Mouse (Mus musculus): ENCODE results near the gene Uap1.

Uap1 gene

GRCm38 (mm10) chr1:170174814-170175332 is at the start of gene Uap1:
Uap1 (minus strand) TSS chr1:170174957.
- peak; percentile 96 for ATAC-seq (ENCODE audit: low TSS enrichment)

GRCm38 (mm10) chr1:170223276-170223675 is 48.5 kb upstream of the Uap1 start:
- no peak for ATAC-seq (ENCODE audit: low TSS enrichment)

DNA sequence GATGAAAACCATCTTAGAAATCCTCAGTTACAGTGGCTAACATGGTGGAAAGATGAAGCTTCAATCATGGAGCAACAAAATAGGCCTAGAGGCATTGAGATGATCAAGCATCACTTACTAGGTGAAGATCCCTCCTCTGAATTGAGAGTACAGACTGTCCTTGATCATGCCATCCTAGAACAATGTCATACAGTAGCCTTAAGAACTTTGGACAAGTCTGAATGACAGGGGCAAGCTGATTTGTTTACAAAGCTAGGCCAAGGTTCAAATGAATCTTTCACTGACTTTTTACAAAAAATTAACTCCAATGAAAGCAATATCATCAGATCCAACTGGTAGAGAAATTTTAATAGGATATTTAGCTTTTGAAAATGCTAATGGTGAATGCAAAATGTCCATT is 45.6 kb upstream of the Uap1 start:
- ATAC-seq (ENCODE audit: low TSS enrichment): no peak

DNA sequence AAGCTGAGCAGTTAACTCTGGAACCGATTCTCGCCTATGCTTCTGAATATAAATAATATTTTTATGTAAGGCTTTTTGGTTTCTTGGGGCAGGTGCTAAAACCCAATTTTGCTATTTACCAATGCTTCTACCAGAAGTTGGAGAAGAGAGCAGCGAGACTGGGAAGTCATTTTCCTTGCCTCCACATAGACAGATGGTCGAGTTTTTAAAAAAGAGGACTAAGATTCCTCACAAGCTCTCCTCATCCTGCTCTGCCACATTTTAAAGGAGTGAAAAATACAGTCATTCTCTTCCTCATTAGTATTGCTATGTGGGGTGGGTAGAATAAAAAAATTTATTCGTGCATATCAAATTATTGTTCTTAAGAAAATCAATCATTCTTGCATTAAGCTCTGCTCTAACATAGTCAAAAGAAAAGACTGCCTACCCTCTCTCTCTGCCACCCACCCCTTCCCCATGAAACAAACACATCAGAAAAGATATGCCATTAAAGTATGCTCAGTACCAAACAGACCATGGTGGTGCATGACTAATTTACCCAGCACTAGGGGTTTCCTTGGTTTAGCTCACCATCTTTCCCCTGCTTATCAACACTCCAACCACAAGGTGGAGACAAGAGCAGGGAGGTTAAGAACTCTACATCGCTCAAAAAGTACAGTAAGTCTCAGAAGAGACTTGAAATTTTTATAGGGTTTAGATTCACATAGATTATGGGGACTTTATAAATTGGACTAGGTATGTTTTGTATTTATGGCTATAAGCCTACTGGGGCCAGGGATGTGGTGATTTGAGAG is 43.5 kb upstream of the Uap1 start:
- ATAC-seq (ENCODE audit: low TSS enrichment): peak; percentile 66

DNA sequence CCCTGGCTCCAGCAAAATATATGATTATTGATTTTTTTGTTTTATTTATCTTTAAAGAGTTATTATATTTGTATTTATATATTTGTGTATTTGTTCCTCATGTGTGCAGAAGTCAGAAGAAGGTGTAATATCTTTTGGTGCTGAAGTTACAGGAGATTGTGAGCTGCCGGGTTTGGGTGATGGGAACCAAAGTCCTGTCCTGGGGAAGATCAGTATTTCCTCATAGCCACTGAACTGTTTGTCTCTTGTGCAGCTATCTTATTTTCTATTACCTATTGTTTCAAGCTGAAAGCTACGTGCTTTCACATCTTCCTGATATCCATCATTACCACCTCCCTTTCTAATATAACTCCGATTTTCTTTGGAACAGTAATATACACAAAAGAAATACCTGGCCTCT is 40.8 kb upstream of the Uap1 start:
- ATAC-seq (ENCODE audit: low TSS enrichment): no peak

DNA sequence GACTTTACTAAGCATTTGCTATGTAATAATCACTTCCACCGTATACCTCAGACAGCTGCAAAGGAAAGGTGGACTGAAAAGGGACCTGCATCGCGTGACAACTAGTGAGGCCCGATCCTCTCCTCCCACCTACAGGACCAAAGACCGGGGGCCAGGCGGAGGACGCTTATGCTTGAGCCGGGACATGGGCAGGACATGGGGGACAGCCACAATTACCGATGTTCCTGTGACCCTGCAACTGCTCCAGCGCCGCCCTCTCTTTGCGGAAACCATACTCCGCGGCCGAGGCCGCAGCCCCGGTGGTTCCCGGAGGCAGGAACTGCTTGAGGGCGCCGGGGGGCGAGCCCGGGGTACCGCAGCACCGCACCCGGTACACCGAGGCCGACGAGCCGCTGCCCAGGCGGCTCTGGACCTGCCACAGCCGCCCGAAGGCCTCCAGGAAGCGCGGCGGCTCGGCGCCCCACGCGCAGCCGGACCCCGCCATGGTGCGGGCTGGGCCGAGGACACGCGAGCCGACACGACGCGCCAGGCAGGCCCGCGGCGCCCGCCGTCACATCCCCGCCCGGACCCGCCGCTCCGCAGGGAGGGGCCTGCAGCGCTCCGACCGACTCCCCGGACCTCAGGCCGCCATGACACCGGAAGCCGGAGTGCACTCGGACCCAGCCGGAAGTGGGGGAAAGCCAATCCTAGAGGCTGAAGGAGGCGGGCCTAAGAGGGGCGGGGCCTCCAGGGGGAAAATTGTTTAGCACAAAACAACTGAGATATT is 40.2 kb upstream of the Uap1 start, which contains the start of gene Uhmk1:
Gene Uhmk1 (minus strand): TSS at position 641 of the 766 bp plus-strand sequence.
- peak; percentile 95 for ATAC-seq (ENCODE audit: low TSS enrichment)

DNA sequence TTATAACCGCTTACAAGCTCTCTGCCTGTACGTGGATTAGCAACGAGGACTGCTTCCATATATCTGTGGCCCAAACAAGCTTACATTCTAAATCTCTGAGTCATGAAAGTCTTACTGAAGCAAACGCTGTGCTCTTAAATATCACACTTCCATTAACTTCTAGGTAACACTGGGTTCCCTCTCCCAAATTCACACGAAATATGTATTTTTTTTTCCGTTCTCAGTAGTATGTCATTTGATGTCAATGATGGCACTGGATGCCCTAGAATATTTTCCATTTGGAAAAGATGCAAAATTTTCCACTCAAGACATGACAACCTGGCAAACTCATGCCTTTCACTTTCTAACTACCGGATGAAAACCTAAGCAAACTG is 39.6 kb upstream of the Uap1 start:
- no peak for ATAC-seq (ENCODE audit: low TSS enrichment)

- ATAC-seq (ENCODE audit: low TSS enrichment): no peak
These were observed 38.6 kb upstream of the Uap1 start for GRCm38 (mm10) chr1:170213181-170213879.

DNA sequence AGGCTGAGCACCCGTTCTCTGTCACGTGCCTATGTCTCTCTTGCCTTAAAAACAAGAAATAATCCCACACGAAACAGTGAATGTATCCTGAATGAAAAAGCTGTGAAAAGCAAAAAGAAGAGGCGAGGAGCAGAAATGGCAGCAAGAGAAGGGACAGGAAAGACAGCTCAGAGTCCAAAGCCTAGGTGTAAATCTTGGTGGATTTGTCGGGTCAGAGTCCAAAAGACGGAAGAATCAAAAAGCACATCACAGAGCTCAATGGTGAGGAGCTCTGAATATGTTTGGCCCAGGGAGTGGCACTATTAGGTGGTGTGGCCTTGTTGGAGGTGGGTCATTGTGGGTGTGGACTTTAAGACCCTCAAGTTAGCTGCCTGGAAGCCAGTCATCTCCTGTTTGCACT is 31.6 kb upstream of the Uap1 start:
- ATAC-seq (ENCODE audit: low TSS enrichment): no peak

GRCm38 (mm10) chr1:170200379-170200778 is 25.6 kb upstream of the Uap1 start:
- ATAC-seq (ENCODE audit: low TSS enrichment): peak; percentile 83

GRCm38 (mm10) chr1:170196211-170196610 is 21.5 kb upstream of the Uap1 start:
- ATAC-seq (ENCODE audit: low TSS enrichment): no peak

- no peak for ATAC-seq (ENCODE audit: low TSS enrichment)
These were observed 17.2 kb upstream of the Uap1 start for GRCm38 (mm10) chr1:170191925-170192324.

DNA sequence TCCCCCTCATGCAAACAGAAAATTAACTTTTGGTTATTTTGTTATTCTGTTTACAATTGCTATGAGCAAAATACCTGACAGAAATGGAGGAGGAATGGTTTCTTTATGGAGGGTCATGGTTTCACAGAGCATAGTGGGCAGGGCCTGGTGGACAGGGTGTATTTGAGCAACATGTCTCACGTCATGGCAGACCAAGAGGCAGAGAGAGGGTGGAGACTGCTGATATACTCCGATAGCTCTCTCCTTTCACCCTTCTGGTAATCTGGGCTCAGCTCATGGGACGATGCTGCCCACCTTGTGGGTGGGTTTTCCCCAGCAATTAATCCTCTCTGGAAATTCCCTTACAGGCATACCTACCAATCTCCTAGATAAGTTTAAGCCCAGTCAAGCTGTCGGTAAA is 15.5 kb upstream of the Uap1 start:
- ATAC-seq (ENCODE audit: low TSS enrichment): no peak

DNA sequence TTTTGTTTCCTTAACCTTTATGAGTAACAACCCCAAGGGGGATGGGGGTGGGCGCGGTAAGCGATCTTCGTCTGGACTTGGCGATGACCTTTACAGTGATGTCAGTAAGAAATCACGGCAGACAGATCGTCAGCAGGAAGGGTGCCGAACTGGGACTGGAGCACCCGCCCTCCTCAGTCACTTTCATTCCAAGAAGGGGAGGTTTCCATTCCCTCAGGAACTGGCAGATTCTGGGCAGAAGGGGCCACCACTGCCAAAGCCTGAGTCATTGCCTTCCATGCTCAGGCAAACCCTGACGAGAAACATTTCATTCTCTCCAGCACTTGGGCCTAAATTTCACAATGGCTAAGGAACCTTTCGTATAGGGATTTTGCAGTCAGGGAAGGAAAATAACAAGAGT is 13.8 kb upstream of the Uap1 start:
- ATAC-seq (ENCODE audit: low TSS enrichment): peak; percentile 62

GRCm38 (mm10) chr1:170186531-170186930 is 11.8 kb upstream of the Uap1 start:
- ATAC-seq (ENCODE audit: low TSS enrichment): peak; percentile 61

DNA sequence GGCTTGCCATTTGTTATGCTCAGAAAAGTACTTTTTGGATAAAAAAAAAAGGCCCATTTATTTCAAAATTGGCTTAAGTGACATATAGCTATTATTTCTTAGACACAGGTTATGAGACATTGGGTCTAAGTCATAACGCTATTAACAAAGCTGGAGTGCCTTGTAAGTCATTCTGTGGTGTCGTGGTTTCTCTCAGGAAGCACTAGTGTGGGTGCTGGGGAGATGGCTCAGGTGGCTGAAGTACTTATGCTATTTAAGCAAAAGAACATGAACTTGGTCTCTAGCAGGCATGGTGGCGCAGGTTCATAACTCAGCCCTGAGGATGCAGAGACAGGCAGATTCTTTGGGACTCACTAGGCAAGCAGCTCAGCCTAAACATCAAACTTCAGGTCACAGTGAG is 10.4 kb upstream of the Uap1 start:
- ATAC-seq (ENCODE audit: low TSS enrichment): no peak

DNA sequence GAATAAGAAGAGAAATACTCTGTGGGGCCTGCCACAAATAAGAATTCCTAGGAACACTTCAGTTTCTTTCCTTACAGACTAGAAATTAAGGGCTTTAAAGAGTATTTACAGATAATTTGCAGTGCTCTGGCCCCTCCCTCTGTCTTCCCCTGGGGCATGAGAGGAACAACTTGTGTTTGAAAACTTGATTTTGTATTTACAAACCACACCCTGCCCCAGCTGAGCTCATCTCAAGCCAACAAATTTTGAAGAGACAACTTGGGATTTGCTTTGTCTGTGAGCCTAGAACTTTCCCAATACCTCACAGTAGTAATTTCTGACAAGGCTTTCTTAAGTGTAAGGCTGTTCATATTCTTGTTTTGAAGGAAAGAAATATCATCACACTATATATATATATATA is 7.9 kb upstream of the Uap1 start:
- no peak for ATAC-seq (ENCODE audit: low TSS enrichment)

- no peak for ATAC-seq (ENCODE audit: low TSS enrichment)
These were observed 2.0 kb upstream of the Uap1 start for GRCm38 (mm10) chr1:170176661-170177239.

DNA sequence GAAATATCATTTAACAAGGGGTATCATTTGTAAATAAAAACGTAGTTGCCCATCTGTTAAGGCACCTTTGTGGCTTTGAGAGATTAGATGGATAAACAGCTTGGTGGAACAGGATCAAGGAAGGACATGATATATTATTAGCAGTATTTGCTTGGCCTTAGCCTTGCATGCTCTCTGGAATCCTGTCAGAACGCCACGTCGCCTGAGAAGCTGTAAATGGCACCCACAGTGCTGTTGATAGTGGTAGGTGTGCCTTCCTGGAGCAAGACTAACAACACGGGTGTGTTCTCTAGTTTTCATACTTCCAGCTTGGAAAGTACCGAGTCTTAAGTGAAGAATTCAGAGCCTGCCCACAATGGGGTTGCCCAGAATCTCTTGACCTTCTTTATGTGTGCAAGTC is 1.1 kb upstream of the Uap1 start:
- ATAC-seq (ENCODE audit: low TSS enrichment): no peak

- ATAC-seq (ENCODE audit: low TSS enrichment): peak; percentile 66
These were observed 555 bp downstream of the Uap1 start for GRCm38 (mm10) chr1:170173991-170174813.

- no peak for ATAC-seq (ENCODE audit: low TSS enrichment)
These were observed 7.0 kb downstream of the Uap1 start for GRCm38 (mm10) chr1:170167781-170168180.
